Mouse (Mus musculus) hindbrain, embryonic 12.5 days (tissue): ENCODE data around the gene Gcgr. TPM values are rescaled to one million over a fixed set of nuclear protein-coding genes. Genes with fewer than 3 reads are reported as not detected.

Source experiments
- ATAC-seq: fragments of 200-750 bp; cut with Nextera tagmentation; 2 replicates; pipeline ENCODE4 v1.8.0; 2017; ENCODE audit warnings: moderate TSS enrichment; ENCODE audit not compliant: low FRiP score
- H3K27ac ChIP-seq: fragments of 300-500 bp; sonication (generic); 2 replicates; pipeline ENCODE4 v1.5.1; 2016; ENCODE audit warnings: mild to moderate bottlenecking
- H3K27me3 ChIP-seq: fragments of 300-500 bp; sonication (generic); 2 replicates; pipeline ENCODE4 v1.6.1; 2016; ENCODE audit warnings: mild to moderate bottlenecking
- H3K36me3 ChIP-seq: fragments of 300-500 bp; sonication (generic); 2 replicates; pipeline ENCODE4 v1.6.1; 2016; ENCODE audit warnings: mild to moderate bottlenecking
- H3K4me1 ChIP-seq: fragments of 300-500 bp; sonication (generic); 2 replicates; pipeline ENCODE4 v1.6.1; 2016
- H3K4me2 ChIP-seq: fragments of 300-500 bp; sonication (generic); replicated peaks from 2 replicates; pipeline ENCODE4 v1.6.1; 2016; ENCODE audit warnings: mild to moderate bottlenecking
- H3K4me3 ChIP-seq: fragments of 300-500 bp; sonication (generic); 2 replicates; pipeline ENCODE4 v1.5.1; 2016; ENCODE audit warnings: mild to moderate bottlenecking
- H3K9ac ChIP-seq: fragments of 300-500 bp; sonication (generic); 2 replicates; pipeline ENCODE4 v1.6.1; 2016; ENCODE audit warnings: mild to moderate bottlenecking, moderate library complexity
- H3K9me3 ChIP-seq: fragments of 300-500 bp; sonication (generic); replicated peaks from 2 replicates; pipeline ENCODE4 v1.6.1; 2016; ENCODE audit warnings: mild to moderate bottlenecking
- WGBS: fragments of 180-500 bp; shearing (Covaris S2); methylation state at CpG from one replicate; pipeline ENCODE4 v1.1.7; 2016; 5-methylcytosine and 5-hydroxymethylcytosine counted together
- polyA plus RNA-seq: library from polyadenylated mRNA; unstranded; fragments of >200 nt; fragmentation: Nextera tagmentation; extraction: Ambion mirVana; gene quantifications from 2 replicates; pipeline ENCODE4 v1.2.1, GENCODE M21; 2016

Gene Gcgr
- polyA plus RNA-seq, 1 experiment from 2014 or later, result 0.54 TPM

DNA sequence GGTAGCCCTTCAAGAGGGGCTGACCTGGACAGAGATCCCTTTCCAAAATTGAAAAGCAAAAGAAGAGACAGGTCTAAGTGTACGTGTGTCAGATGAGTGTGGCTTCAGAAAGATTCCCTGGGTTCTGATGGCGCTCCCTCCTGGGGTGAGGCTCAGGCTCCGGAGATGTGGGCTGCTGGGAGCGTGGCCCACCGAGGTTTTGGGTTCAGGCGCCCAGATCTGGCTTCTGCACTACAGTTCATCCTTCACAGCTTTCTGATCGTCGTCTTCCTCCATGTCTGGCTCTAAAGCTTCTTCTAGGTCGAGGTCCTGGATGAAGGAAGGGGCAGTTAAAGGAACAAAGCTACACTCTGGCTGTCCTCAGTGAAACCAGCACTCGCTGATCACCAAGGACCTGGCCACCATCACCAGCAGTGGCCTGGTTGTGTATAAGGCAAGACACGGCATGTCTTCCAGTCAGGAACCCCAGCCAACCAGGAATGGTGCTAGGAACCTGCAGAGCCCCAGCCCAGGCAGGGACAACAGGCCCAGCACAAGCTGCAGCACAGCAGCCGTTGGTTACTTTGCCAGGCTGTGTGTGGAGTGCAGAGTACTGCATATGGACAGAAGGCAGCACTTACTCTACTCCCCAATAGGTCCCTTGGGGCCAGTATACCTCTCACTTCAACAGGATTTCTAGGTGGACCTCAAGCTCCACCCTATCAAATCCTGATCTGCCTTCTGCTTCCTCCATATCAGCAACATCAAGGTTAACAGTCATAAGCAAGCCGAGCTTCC, 30.6 kb downstream of the Gcgr start:
- ATAC-seq, result no peak
- Histone ChIP-seq H3K4me3 (no peak overlapping the region), H3K27ac (no peak overlapping the region), H3K9ac (no peak overlapping the region), H3K9me3 (no peaks in the 10 kb centered on the region; the same call in 1 of the 2 replicates), H3K36me3 (peaks cover 74% of the 10 kb centered on the region), H3K27me3 (no peaks in the 10 kb centered on the region), H3K4me1 (no peaks in the 10 kb centered on the region), H3K4me2 (no peak overlapping the region)
- WGBS, result 93% methylated on average over 13 of the region's 13 CpGs

DNA sequence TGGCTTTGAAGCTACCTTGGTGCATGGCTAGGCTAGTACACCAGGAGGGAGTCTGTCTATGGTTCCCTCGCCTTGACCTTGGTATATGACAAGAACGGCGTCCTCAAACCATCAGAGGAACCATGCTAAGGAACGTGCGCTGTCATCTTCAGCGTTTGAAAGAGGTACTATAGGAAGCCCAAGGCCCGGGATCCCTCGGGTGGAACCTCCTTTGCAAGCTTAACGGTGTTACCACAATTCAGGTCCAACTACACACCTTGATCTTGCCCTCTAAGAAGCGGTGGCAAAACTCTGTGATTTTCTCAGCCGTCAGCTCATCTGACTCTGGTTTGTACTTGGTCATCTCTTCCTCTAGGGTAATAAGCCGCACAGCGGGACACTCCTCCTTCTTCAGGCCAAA, 32.5 kb downstream of the Gcgr start:
- Histone ChIP-seq H3K4me1 (peaks cover 3% of the 10 kb centered on the region; the same call in 1 of the 2 replicates), H3K9me3 (no peaks in the 10 kb centered on the region), H3K4me3 (no peak overlapping the region), H3K27ac (no peak overlapping the region), H3K27me3 (no peaks in the 10 kb centered on the region), H3K4me2 (no peak overlapping the region), H3K36me3 (peaks cover 93% of the 10 kb centered on the region), H3K9ac (no peak overlapping the region)
- WGBS, result 98% methylated on average over 13 of the region's 13 CpGs
- no peak for ATAC-seq

DNA sequence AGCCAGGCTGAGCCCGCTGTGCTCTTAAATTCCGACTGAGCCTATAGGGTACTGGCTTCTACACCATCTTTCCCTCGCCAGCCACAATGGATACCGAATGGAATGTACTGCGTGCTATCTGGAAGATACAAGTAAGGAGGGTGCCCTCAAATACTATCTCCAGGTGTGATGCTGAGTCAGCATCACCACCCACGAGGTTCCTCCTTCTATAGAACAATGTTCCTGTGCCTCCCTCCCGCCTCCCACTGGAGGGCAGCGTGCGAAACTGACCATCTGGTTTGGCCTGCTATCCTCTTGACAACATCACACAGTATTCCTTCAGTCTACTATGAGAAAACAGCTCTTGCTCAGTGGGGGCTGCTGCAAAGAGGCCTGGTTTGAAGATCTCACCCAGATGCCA, 34.6 kb downstream of the Gcgr start:
- Histone ChIP-seq H3K4me2 (no peak overlapping the region), H3K4me1 (peaks cover 3% of the 10 kb centered on the region), H3K36me3 (peaks cover 93% of the 10 kb centered on the region), H3K9me3 (no peaks in the 10 kb centered on the region), H3K27ac (no peak overlapping the region), H3K9ac (no peak overlapping the region), H3K4me3 (no peak overlapping the region), H3K27me3 (no peaks in the 10 kb centered on the region)
- ATAC-seq, result no peak
- WGBS, result 84% methylated on average over 9 of the region's 9 CpGs

DNA sequence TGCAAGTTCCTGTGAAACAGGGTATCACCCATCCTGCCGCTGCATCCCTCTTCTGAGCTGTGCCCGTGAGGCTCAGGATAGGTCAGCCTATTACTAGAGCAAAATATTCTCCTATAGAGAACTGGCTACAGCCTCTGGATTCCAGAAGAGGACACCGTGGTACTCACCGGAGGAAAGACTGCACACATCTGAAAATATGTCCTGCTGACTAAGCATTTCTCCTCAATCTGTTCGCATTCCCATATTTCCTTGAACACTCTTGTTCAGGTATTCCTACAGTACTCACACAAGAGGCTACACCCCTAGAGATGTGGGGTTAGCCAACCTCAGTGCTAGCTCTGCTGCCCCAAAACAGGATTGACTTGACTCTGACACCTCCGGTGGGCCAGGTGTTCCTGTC, 37.8 kb downstream of the Gcgr start:
- peaks cover 13% of the 10 kb centered on the region for H3K4me1 ChIP-seq
- H3K27ac ChIP-seq, result no peak overlapping the region
- H3K27me3 ChIP-seq, result no peaks in the 10 kb centered on the region
- H3K36me3 ChIP-seq, result peaks cover 74% of the 10 kb centered on the region
- no peak overlapping the region for H3K4me2 ChIP-seq
- H3K4me3 ChIP-seq, result no peak overlapping the region
- WGBS, result 97% methylated on average over 6 of the region's 6 CpGs
- H3K9me3 ChIP-seq, result no peaks in the 10 kb centered on the region
- no peak overlapping the region for H3K9ac ChIP-seq
- no peak for ATAC-seq

DNA sequence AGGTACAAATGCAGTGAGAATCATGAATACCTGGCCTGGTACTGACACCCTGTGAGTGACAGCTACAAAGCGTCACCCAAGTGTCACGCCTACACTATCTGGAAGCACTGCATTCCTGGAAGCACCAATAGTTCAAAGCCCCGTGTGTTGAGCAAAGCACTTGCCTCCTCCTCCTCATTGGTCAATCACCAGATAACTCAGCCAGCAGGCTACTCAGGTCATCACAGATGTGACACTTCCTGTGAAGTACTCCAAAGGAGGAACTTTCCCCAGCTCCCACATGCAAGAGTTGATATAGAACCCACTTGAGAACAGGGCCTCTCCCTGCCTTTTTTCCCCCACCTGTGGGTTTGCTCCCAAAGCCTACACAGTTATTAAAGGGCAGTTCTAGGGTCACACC, 40.6 kb downstream of the Gcgr start:
- Histone ChIP-seq H3K36me3 (peaks cover 46% of the 10 kb centered on the region), H3K27me3 (no peaks in the 10 kb centered on the region), H3K9me3 (no peaks in the 10 kb centered on the region), H3K4me2 (peak overlapping the region; percentile 86), H3K4me3 (peak overlapping the region; percentile 69; the same call in 1 of the 2 replicates), H3K9ac (peak overlapping the region; percentile 87; the same call in 1 of the 2 replicates), H3K27ac (no peak overlapping the region), H3K4me1 (peaks cover 22% of the 10 kb centered on the region)
- ATAC-seq, result no peak
- 89% methylated on average over 3 of the region's 3 CpGs for WGBS

DNA sequence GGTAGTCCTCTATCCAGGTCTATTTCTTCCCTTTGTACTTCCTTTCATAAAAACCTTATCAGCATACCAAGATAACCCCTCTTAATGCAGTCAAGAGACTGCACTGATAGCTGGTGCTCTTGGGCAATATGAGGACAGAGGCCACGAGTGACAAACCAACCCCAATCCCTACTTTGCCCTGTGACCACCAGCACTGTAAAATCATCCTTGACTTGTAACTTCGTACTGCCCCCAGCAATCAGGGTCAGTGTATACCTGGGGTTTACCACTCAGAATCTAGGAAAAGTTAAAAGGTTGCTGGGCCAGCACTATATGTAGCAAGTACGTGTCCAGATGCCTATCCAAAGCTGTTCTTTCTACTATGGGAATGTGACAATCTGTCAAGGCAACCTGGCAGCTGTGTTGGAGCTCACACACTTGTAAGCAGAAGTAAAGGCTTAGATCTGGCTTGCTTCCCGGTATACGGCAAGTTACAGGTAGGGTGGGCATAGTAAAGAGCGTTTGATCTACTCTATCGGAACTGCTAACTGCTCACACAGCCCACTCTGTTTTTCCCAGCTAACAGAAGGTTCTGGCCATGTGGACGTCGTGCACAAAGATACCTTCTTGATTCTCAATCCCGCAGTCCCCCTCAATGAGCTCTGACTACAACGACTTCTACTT, 41.4 kb downstream of the Gcgr start:
- WGBS, result 15% methylated on average over 11 of the region's 11 CpGs
- Histone ChIP-seq H3K9ac (peak overlapping the region; percentile 87), H3K27me3 (no peaks in the 10 kb centered on the region), H3K27ac (peak overlapping the region; percentile 95), H3K36me3 (peaks cover 38% of the 10 kb centered on the region), H3K4me1 (peaks cover 22% of the 10 kb centered on the region), H3K9me3 (no peaks in the 10 kb centered on the region), H3K4me2 (peak overlapping the region; percentile 86), H3K4me3 (peak overlapping the region; percentile 69)
- ATAC-seq, result no peak

DNA sequence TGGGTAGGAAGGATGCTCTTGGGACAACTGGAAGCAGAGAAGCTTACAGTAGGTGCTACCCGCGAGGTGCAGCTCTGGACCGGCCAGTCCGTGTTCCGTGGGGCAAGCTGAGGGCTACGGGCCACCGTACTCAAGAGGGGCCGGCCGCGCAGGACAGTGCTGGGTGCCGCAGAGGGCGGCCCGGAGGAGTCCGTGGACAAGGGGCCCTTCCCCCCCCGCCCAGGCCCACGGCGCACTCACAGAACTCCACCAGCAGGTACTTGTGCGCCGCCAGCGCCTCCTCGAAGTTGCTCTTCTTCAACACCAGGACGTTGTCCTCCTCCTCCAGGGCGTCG, 41.9 kb downstream of the Gcgr start:
- Histone ChIP-seq H3K27me3 (no peaks in the 10 kb centered on the region), H3K36me3 (peaks cover 38% of the 10 kb centered on the region), H3K4me2 (peak overlapping the region; percentile 86), H3K9ac (peak overlapping the region; percentile 87), H3K4me3 (peak overlapping the region; percentile 69), H3K27ac (peak overlapping the region; percentile 95), H3K4me1 (peaks cover 20% of the 10 kb centered on the region), H3K9me3 (no peaks in the 10 kb centered on the region)
- WGBS, result 0% methylated on average over 20 of the region's 24 CpGs
- ATAC-seq, result peak; percentile 37

DNA sequence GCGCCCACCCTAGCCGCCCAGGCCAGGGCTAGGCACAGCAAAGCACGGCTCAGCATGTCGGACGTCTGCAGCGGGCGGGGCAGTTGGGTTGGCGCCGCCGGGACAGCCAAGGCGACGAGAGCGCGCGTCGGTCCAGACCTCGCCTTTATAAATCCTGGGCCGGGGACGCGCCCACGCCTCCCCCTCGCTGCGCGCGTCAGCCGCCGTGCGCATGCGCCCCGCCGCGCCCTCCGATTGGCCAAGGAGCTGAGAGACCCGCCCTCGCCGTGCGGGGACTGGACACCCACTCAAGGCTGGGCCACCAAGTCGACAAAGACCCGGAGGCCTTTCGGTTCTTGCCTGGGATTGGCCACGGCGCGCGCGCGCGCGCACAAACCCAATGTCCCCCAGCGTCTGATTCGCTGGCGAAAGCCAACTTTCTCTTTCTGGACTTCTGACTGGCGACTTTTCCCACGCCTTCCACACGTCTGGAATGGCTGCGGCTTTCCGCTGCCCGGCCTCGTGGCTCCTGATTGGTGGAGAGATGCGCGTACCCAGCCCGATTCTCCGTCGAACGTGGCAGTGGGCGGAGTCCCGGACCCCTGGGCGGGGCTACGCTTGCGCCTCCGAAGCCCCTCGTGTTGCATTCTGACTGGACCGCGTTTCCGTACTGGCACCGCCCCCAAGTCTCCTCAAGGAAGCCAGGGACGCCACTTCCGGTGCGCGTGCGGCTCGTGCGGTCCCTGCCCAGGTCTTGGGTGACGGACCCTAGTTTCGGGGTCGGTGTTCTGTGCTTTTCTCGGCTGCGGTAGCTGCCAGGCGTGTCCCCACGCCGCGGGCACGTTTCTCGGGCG, 42.5 kb downstream of the Gcgr start, which contains the start of gene P4hb:
Gene P4hb, minus strand, starts transcription at position 502 of the 833 bp plus-strand sequence.
- H3K9me3 ChIP-seq, result no peaks in the 10 kb centered on the region
- ATAC-seq, result peak; percentile 98
- under 1% methylated on average over 92 of the region's 94 CpGs for WGBS

DNA sequence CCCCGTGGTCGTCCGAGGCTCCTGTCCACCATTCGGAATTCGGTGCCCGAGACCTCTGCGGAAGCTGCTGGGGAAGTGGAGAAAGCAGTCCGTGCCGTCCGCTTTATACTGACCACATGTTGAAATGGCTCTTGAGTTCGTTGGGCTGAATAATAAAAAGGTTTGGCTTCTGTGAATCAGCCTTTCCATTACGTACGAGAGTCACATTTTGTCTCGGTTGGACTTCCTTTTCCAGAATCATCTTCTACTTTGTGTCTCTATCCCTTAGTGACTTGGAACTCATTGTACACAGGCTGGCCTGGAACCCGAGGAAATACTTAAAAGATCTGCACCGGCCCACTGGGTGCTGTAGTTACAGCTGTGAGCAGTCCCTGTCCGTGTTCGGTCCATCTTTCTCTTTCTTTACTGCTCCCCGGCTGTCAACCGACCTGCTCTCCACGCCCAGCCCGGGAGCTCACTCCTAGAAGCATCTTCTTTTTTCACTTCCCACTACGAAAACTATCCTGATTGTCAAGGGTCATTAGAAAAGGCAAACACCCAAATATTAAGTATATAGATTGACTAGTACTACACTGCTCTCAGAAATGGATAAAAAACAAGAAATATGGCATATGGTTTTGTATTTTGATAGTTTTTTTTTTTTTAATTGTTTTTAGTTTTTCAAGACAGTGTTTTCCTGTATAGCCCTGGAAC, 43.2 kb downstream of the Gcgr start:
- Histone ChIP-seq H3K4me1 (peaks cover 21% of the 10 kb centered on the region), H3K27ac (peak overlapping the region; percentile 95), H3K4me2 (peak overlapping the region; percentile 86), H3K4me3 (peak overlapping the region; percentile 69), H3K27me3 (no peaks in the 10 kb centered on the region), H3K9ac (peak overlapping the region; percentile 85), H3K9me3 (no peaks in the 10 kb centered on the region), H3K36me3 (peaks cover 38% of the 10 kb centered on the region)
- no peak; the same call in 1 of the 2 replicates for ATAC-seq
- WGBS, result under 1% methylated on average over 23 of the region's 23 CpGs

More for the DNA sequence above, 42.5 kb downstream of the Gcgr start, which contains the start of gene P4hb:
- no peaks in the 10 kb centered on the region for H3K27me3 ChIP-seq
- peak within 1 kb of the TSS; percentile 69 for H3K4me3 ChIP-seq
- peak within 1 kb of the TSS; percentile 86 for H3K4me2 ChIP-seq
- peaks cover 20% of the 10 kb centered on the region for H3K4me1 ChIP-seq
- peaks cover 38% of the 10 kb centered on the region for H3K36me3 ChIP-seq
- peak within 1 kb of the TSS; percentile 95 for H3K27ac ChIP-seq
- H3K9ac ChIP-seq, result peak within 1 kb of the TSS; percentile 87

DNA sequence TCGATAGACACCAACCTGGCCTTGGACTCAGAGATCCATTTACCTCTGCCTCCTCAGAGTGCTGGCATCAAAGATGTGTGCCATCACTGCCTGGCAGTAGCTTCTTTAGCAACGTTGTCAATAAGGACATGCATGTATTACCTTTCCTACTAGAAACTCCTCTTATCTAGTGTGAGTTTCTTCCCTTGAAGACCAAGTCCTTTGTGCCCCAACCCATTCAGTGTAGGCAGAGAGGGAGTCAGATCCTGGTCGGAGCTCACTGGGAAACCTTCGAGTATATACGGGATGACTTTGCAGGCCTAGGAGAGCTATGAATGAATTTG, 43.7 kb downstream of the Gcgr start:
- no peak for ATAC-seq
- WGBS, result 53% methylated on average over 5 of the region's 5 CpGs
- peaks cover 42% of the 10 kb centered on the region for H3K36me3 ChIP-seq
- H3K27ac ChIP-seq, result no peak overlapping the region
- H3K4me1 ChIP-seq, result peaks cover 25% of the 10 kb centered on the region
- peak overlapping the region; percentile 86 for H3K4me2 ChIP-seq
- H3K9ac ChIP-seq, result peak overlapping the region; percentile 85
- no peaks in the 10 kb centered on the region for H3K9me3 ChIP-seq
- H3K4me3 ChIP-seq, result peak overlapping the region; percentile 69
- no peaks in the 10 kb centered on the region for H3K27me3 ChIP-seq

DNA sequence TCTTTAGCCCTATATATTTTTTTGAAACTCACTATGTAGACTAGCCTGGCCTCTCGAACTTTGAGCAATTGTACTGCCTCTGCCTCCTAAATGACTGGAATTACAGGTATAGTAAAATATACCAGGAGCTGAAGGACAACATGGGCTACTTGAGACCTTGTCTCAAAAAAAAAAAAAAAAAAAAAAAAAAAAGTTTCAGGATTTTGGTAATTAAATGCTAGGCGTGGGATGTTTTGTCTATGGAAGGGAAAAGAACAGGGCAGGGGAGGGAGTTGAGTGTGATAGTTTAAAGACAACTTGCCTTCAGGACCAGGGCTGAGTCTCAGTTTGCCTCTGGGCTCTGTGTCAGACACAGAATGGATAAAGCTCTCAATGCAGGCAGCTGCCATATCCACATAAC, 44.5 kb downstream of the Gcgr start:
- no peak overlapping the region for H3K9ac ChIP-seq
- H3K36me3 ChIP-seq, result peaks cover 41% of the 10 kb centered on the region
- H3K4me1 ChIP-seq, result peaks cover 33% of the 10 kb centered on the region
- H3K9me3 ChIP-seq, result no peaks in the 10 kb centered on the region
- no peak for ATAC-seq
- 89% methylated on average over 2 of the region's 2 CpGs for WGBS
- no peaks in the 10 kb centered on the region for H3K27me3 ChIP-seq
- H3K27ac ChIP-seq, result no peak overlapping the region
- H3K4me2 ChIP-seq, result peak overlapping the region; percentile 86; the same call in 1 of the 2 replicates
- H3K4me3 ChIP-seq, result no peak overlapping the region

DNA sequence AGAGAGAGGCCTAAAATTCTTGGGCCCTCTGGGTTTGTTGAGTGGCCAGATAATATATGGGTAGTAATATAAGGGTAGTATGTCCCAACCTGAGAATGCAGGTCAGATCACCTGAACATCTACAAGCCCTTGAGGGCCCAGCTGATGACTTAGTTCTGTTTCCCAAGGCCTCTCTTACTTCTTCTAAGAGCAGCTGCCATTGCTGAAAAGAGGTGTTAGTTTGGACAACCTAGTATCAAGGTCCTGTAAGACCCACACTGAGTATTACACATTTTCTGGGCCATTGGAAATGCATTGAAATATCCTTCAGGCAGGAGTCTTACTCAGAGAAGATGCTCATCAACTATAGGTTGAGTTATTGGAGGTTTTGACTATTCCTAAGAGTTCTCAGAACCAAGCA, 45.4 kb downstream of the Gcgr start:
- H3K4me1 ChIP-seq, result peaks cover 38% of the 10 kb centered on the region
- H3K9me3 ChIP-seq, result no peaks in the 10 kb centered on the region

More for the DNA sequence above, 45.4 kb downstream of the Gcgr start:
- Histone ChIP-seq H3K27ac (no peak overlapping the region), H3K4me2 (no peak overlapping the region), H3K36me3 (peaks cover 32% of the 10 kb centered on the region), H3K4me3 (no peak overlapping the region), H3K27me3 (no peaks in the 10 kb centered on the region), H3K9ac (no peak overlapping the region)
- ATAC-seq, result no peak
